Mouse (Mus musculus): ENCODE data around the gene Npl.
A peak's percentile ranks its signal among the peaks of the same experiment; 100 is the strongest.

Npl gene

GRCm38 (mm10) chr1:153549536-153550199, at the start of gene Npl:
Gene Npl (minus strand): TSS chr1:153550045.
- DNase-seq = peak; percentile 84

GRCm38 (mm10) chr1:153599302-153600045, 49.6 kb upstream of the Npl start:
- no peak for DNase-seq

DNA sequence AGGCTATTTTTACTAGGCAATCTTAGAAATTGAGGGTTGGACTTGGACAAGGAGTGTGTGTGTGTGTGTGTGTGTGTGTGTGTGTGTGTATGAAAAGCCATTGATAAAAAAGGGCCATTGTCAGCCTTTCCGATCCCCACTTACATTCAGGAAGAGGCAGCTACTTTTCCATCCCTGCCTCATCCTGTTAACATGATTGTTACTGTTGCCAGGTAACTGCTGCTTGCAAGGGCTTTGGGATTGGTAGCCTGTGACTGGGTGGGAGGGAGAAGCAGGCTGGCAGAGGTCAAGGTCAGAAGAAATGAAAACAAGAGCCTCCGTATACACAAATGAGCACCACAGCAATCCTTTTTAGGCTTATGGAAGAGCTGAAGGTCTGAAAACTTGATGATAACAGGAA, 48.9 kb upstream of the Npl start:
- no peak for DNase-seq

- DNase-seq = no peak
These were observed 43.8 kb upstream of the Npl start for GRCm38 (mm10) chr1:153593678-153594077.

- DNase-seq = no peak
These were observed 40.4 kb upstream of the Npl start for GRCm38 (mm10) chr1:153590176-153590734.

DNA sequence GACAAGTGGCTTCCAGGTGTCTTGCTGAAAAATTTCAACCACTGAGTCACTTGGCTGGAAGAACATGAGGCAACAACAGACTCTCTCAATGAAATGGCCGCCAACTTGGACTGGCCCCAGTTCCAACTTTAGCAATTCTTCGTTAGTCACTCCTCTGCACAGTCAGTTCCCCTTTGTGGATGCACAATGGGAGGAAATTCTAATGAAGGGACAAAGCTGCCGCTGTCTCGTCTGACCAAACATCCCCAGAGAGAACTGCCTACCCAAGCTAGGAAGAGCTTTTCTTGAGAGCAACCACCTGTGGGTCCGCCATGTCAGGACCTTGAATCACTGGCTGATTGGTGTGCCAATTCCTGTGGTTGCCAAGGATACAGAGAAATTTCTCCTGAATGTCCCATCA, 38.1 kb upstream of the Npl start:
- peak; percentile 62 for DNase-seq

DNA sequence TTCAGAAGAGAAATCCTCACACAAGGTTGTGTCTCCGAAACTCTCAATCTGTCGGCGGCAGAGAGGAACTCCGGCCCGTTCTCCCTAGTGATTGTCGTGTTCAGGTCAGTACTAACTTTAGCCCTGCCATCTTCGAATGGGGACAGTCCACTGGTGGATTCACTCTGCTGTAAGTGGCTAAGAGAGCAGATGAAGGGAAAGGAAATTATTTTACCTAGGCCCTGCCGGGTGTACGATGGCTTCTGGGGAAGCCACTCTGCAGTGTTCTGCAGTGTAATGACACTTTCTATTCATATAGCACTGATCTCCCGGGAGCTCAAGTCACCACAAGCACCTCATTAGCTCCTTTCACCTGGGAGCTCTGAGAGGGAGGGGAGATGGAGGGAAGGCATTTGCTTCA, 37.0 kb upstream of the Npl start:
- DNase-seq = no peak

- DNase-seq = no peak
These were observed 35.9 kb upstream of the Npl start for GRCm38 (mm10) chr1:153585752-153586151.

- no peak for DNase-seq
These were observed 33.3 kb upstream of the Npl start for GRCm38 (mm10) chr1:153583189-153583588.

- no peak for DNase-seq
These were observed 24.9 kb upstream of the Npl start for GRCm38 (mm10) chr1:153574730-153575129.

DNA sequence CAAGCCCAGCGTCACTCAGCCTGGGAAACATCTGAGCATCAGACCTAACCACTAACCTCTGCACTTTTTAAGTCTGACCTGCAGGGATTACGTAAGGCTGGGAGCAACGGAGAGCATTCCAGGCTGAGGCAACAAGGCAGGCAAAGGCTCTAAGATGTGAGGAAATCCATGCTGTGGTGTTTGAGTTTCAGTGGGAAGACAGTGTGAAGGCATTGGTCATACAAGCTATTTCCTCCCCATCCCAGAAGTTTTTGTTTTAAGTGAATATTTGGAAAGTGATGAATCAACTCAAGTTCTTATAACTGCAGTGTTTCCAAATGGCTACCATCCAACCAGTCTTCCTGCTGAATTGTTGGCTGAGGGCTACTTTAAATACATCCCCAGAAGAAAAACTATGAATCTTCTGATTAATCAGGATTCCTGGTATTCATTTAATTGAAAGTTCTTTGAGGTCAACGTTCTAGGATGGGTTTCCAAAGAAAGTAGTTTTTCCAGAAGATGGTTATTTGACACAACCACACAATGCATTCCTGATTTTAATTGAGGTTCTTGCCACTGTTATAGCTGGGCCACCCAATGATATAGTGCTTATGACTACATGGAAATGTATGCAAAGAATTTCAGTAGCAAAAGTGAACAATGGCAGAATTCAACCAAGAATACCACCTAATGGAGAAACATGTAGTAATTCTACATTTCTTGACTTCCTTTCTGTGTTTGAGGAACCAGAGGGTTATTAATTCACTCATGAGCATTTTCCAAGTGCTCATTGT, 22.6 kb upstream of the Npl start:
- no peak for DNase-seq

- no peak for DNase-seq
These were observed 15.9 kb upstream of the Npl start for GRCm38 (mm10) chr1:153565701-153566100.

DNA sequence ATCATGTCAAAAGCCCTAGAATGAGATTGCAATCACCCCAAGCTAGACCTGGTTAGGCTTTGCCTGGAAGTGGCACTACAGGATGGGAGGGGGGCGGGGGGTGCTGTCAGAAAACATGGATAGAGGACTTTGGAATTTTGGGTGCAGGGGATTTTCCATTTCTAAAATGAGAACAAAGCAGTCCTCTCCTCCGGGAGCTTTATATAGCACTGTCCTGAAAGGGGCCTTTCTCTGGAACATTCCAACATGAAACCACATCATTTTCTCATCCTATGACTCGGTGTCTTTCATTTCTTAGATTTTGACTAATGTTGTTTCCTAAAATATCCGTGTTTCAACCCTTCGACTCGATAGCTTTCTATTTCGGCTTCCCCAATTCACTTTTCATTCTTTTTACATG, 14.9 kb upstream of the Npl start:
- DNase-seq = no peak

DNA sequence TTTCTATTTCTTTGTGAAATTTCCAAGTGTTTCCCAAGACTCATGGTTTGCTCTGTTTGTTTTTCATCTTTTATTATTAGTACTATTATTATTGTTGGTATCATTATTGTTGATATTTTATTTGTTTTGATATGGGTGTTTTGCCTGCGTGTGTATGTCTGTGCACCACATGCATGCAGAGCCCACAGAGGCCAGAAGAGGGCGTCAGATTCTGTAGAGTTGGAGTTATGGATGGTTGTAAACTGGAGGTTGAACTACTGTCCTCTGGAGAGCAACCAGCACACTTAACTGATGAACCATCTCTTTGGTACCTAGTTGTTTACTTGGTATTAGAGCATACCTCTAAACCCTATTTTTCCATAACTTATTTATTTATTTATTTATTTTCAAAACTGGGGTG, 13.8 kb upstream of the Npl start:
- no peak for DNase-seq

DNA sequence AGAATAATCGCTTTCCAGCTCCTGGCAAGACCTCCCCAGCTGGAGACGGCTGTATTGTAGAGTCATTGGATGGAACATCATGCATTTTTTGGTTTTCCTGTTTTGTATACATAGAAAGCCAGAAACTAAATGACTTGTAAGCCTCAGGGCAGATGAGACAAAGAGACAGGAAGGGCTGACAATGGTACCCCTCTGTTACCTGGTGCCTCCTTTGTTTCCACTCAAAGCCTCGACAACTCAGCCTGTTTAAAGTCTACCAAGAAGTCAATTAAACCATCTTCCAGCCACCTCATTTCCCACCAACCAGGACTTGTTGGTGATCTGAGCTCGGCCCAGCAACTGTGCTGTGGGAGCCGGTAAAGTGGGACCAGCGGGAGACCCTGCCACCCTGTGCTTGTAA, 11.0 kb upstream of the Npl start:
- no peak for DNase-seq

- no peak for DNase-seq
These were observed 9.9 kb upstream of the Npl start for GRCm38 (mm10) chr1:153559701-153560100.

DNA sequence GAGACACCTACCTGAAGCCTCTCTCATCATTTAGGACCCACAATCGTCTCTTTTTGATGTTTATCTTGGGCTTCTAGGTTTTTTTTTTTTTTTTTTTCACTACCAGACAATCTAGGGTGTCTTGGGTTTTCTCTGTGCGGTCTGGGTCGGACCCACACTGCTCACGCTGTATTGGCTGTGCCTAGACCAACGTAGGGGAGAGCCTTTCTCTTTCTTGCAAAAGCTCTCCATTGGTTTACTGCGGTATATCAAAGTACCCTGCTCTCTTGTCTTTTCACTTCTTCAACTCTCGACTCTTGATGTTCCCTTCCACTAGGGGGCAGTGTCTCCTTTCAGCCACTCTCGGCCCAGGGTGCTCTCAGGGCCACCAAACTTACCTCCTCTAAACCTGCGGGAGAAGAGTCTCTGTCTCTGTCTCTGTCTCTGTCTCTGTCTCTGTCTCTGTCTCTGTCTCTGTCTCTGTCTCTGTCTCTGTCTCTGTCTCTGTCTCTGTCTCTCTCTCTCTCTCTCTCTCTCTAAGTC, 9.3 kb upstream of the Npl start:
- DNase-seq = peak; percentile 54

DNA sequence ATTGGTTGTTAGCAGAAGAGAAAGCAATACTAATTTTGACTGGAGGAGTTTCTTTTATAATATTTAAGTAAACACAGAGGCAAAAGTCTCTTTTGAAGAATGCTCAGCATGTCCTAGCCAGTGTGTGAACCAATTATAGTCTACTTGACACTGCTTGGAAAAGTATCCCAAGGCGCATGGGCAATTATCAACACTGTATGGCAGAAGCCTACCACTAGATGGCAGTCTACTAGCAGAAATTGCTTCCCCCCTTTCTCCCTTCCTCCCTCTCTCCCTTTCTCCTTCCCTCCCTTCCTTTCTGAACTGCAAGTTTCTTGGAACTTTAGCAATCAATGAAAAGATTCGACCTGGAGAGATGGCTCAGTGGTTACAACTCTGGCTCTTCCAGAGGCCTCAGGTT, 7.1 kb upstream of the Npl start:
- DNase-seq = no peak

- no peak for DNase-seq
These were observed 6.4 kb upstream of the Npl start for GRCm38 (mm10) chr1:153556202-153556601.

GRCm38 (mm10) chr1:153550814-153551213, 969 bp upstream of the Npl start:
- DNase-seq = no peak

GRCm38 (mm10) chr1:153547555-153547954, 2.3 kb downstream of the Npl start:
- DNase-seq = no peak

GRCm38 (mm10) chr1:153545196-153545595, 4.6 kb downstream of the Npl start:
- DNase-seq = no peak

- no peak for DNase-seq
These were observed 7.0 kb downstream of the Npl start for GRCm38 (mm10) chr1:153542726-153543320.
